Mouse (Mus musculus) mesoderm, embryonic 11.5 days (tissue): ENCODE data around the gene Cds1.

Experiments used
- DNase-seq: peaks from one replicate; pipeline ENCODE4 v3.0.0-alpha.2; 2012; ENCODE audit warnings: low read depth, low spot score

Cds1 gene

GRCm38 (mm10) chr5:101775262-101775661 lies 10.3 kb downstream of the Cds1 start:
- DNase-seq = no peak

GRCm38 (mm10) chr5:101776528-101776927 lies 11.6 kb downstream of the Cds1 start:
- no peak for DNase-seq

- DNase-seq = no peak
Observed at GRCm38 (mm10) chr5:101779376-101779863, 14.5 kb downstream of the Cds1 start.

- no peak for DNase-seq
Observed at GRCm38 (mm10) chr5:101780918-101781317, 16.0 kb downstream of the Cds1 start.

GRCm38 (mm10) chr5:101784328-101784727 lies 19.4 kb downstream of the Cds1 start:
- no peak for DNase-seq

GRCm38 (mm10) chr5:101784787-101785186 lies 19.9 kb downstream of the Cds1 start:
- no peak for DNase-seq

GRCm38 (mm10) chr5:101785921-101786614 lies 21.1 kb downstream of the Cds1 start:
- DNase-seq = no peak

- DNase-seq = no peak
Observed at GRCm38 (mm10) chr5:101789770-101790169, 24.8 kb downstream of the Cds1 start.

- no peak for DNase-seq
Observed at GRCm38 (mm10) chr5:101790560-101790959, 25.6 kb downstream of the Cds1 start.

- DNase-seq = no peak
Observed at GRCm38 (mm10) chr5:101792665-101793064, 27.7 kb downstream of the Cds1 start.

- DNase-seq = no peak
Observed at GRCm38 (mm10) chr5:101801891-101802290, 37.0 kb downstream of the Cds1 start.

GRCm38 (mm10) chr5:101802358-101803022 lies 37.6 kb downstream of the Cds1 start:
- DNase-seq = no peak

- no peak for DNase-seq
Observed at GRCm38 (mm10) chr5:101811296-101812169, 46.6 kb downstream of the Cds1 start.

- no peak for DNase-seq
Observed at GRCm38 (mm10) chr5:101816822-101817221, 51.9 kb downstream of the Cds1 start.

- DNase-seq = no peak
Observed at GRCm38 (mm10) chr5:101819216-101819615, 54.3 kb downstream of the Cds1 start.

GRCm38 (mm10) chr5:101819844-101820243 lies 54.9 kb downstream of the Cds1 start:
- DNase-seq = peak; percentile 44

GRCm38 (mm10) chr5:101821052-101821451 lies 56.1 kb downstream of the Cds1 start:
- no peak for DNase-seq

- no peak for DNase-seq
Observed at GRCm38 (mm10) chr5:101821491-101822310, 56.8 kb downstream of the Cds1 start.

- DNase-seq = no peak
Observed at GRCm38 (mm10) chr5:101822311-101822670, 57.4 kb downstream of the Cds1 start.

- DNase-seq = peak; percentile 30
Observed at GRCm38 (mm10) chr5:101825111-101825911, 60.4 kb downstream of the Cds1 start.
